Mouse (Mus musculus) retina, adult 2 months (tissue): Measurements from ENCODE around the gene Mrgpre.

Experiments
- DNase-seq: peaks from one replicate; pipeline ENCODE4 v3.0.0-alpha.2; 2012; ENCODE audit warnings: low read depth, low spot score

The Mrgpre gene

GRCm38 (mm10) chr7:143777375-143777774 lies 6.9 kb downstream of the Mrgpre start:
- DNase-seq = no peak

GRCm38 (mm10) chr7:143776137-143776536 lies 8.2 kb downstream of the Mrgpre start:
- DNase-seq = no peak

- no peak for DNase-seq
Measured at GRCm38 (mm10) chr7:143769461-143769860, 14.8 kb downstream of the Mrgpre start.

GRCm38 (mm10) chr7:143768267-143768666 lies 16.0 kb downstream of the Mrgpre start:
- DNase-seq = no peak

GRCm38 (mm10) chr7:143766893-143767292 lies 17.4 kb downstream of the Mrgpre start, which contains the start of gene Mrgprg:
Gene Mrgprg, minus strand, starts transcription at chr7:143766993.
- no peak for DNase-seq

- DNase-seq = no peak
Measured at GRCm38 (mm10) chr7:143764876-143765530, 19.3 kb downstream of the Mrgpre start.

- DNase-seq = no peak
Measured at GRCm38 (mm10) chr7:143763794-143764193, 20.5 kb downstream of the Mrgpre start.

- DNase-seq = no peak
Measured at GRCm38 (mm10) chr7:143758956-143759355, 25.3 kb downstream of the Mrgpre start.

- DNase-seq = no peak
Measured at GRCm38 (mm10) chr7:143757696-143758095, 26.6 kb downstream of the Mrgpre start.

GRCm38 (mm10) chr7:143757027-143757390 lies 27.3 kb downstream of the Mrgpre start:
- no peak for DNase-seq

- no peak for DNase-seq
Measured at GRCm38 (mm10) chr7:143756125-143757026, 27.9 kb downstream of the Mrgpre start, which contains the start of gene Osbpl5. Gene Osbpl5, minus strand, starts transcription at chr7:143756985.

- DNase-seq = no peak
Measured at GRCm38 (mm10) chr7:143755357-143756124, 28.8 kb downstream of the Mrgpre start.

GRCm38 (mm10) chr7:143753990-143754715 lies 30.1 kb downstream of the Mrgpre start:
- no peak for DNase-seq

GRCm38 (mm10) chr7:143752606-143753005 lies 31.7 kb downstream of the Mrgpre start:
- no peak for DNase-seq

- no peak for DNase-seq
Measured at GRCm38 (mm10) chr7:143752056-143752455, 32.2 kb downstream of the Mrgpre start.

GRCm38 (mm10) chr7:143751380-143751779 lies 32.9 kb downstream of the Mrgpre start:
- no peak for DNase-seq

- no peak for DNase-seq
Measured at GRCm38 (mm10) chr7:143749045-143749444, 35.3 kb downstream of the Mrgpre start.

GRCm38 (mm10) chr7:143748041-143748868 lies 36.0 kb downstream of the Mrgpre start:
- peak; percentile 62 for DNase-seq

GRCm38 (mm10) chr7:143740653-143741052 lies 43.6 kb downstream of the Mrgpre start:
- DNase-seq = no peak
